Mouse (Mus musculus): ENCODE data around the gene Chchd6. TPM values are rescaled to one million over a fixed set of nuclear protein-coding genes. Genes with fewer than 3 reads are reported as not detected.

Chchd6 gene
- total and polyA plus RNA-seq, 3 experiments, result 49.5 to 74.7 TPM; not detected in 1

- H3K4me1 ChIP-seq (ENCODE audit: control insufficient read depth in 1 of 2, insufficient read depth in 2 of 2, low read length in 2 of 2), result peaks cover 0 to 2% of the 10 kb centered on the region in 2 experiments; a peak in 2 of 4 replicates
- no peaks in the 10 kb centered on the region for H3K9me3 ChIP-seq (replicated peaks; ENCODE audit: insufficient read depth, low read length)
- peak within 1 kb of the TSS; percentile 62 to 79 for H3K4me3 ChIP-seq (ENCODE audit: control insufficient read depth in 1 of 2, insufficient read depth in 1 of 2, low read depth in 2 of 2, low read length in 2 of 2)
- H3K79me2 ChIP-seq (ENCODE audit: control insufficient read depth, insufficient read depth, low read length, poor library complexity), result no peaks in the 10 kb centered on the region
- H3K27ac ChIP-seq (ENCODE audit: control insufficient read depth, low read depth, low read length), result peak within 1 kb of the TSS; percentile 55
- no peaks in the 10 kb centered on the region; a peak in 1 of 4 replicates for H3K27me3 ChIP-seq (ENCODE audit: control insufficient read depth in 1 of 2, insufficient read depth in 2 of 2, low read length in 2 of 2)
- TF ChIP-seq POLR2A (IDR thresholded peaks at IDR 0.05; ENCODE audit: control insufficient read depth in 1 of 2, insufficient read depth in 1 of 2, low read depth in 1 of 2, low read length in 2 of 2, poor library complexity in 1 of 2) (peak in 1 of 2 experiments; percentile 56; a peak in 1 of 4 replicates), MYB (IDR thresholded peaks at IDR 0.05; ENCODE audit: low read depth, low read length) (no peak), NELFE (IDR thresholded peaks at IDR 0.05; ENCODE audit: low read depth, low read length) (peak; percentile 43; the same call in 1 of the 2 replicates), CTCF (IDR thresholded peaks at IDR 0.05 in 2 of 3, conservative IDR thresholded peaks at IDR 0.05 in 1 of 3; ENCODE audit: control insufficient read depth in 1 of 3, insufficient read depth in 1 of 3, low read depth in 2 of 3, low read length in 3 of 3, poor library complexity in 1 of 3, severe bottlenecking in 1 of 3) (peak in 1 of 3 experiments; percentile 3; a peak in 1 of 6 replicates), GABPA (IDR thresholded peaks at IDR 0.05; ENCODE audit: low read depth, low read length) (no peak)
- peaks cover 0 to 2% of the 10 kb centered on the region in 2 experiments; a peak in 1 of 4 replicates for H3K36me3 ChIP-seq (ENCODE audit: control insufficient read depth in 1 of 2, insufficient read depth in 2 of 2, low read length in 2 of 2)
- peak; percentile 90 for DNase-seq (ENCODE audit: low read depth, low spot score)
- H3K9ac ChIP-seq (ENCODE audit: control insufficient read depth, low read depth, low read length, poor library complexity, severe bottlenecking), result peak within 1 kb of the TSS; percentile 73
Observed at GRCm38 (mm10) chr6:89643798-89644270, 48.4 kb upstream of the Chchd6 start, which contains the start of gene Txnrd3. Txnrd3 (plus strand) TSS chr6:89643988.

DNA sequence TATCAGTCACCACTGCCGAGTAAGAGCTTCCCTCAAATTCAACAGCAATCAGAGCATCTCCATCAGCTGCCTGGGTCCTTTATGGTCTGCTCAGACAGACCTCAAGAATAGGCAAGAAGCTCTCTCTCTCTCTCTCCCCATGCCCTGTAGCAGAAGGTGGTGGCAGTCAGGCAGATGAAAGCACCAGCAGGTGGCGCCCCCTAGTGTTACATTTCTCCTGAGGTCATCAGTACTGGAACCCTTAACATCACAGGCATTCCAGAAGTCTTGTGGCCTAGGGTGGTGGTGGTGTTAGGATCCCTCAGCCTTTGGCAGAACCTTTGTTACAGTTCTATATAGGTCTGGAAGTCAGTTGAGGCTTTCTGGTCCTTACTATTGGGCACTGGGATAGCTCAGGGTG is 43.6 kb upstream of the Chchd6 start:
- no peaks in the 10 kb centered on the region for H3K9me3 ChIP-seq (replicated peaks; ENCODE audit: insufficient read depth, low read length)
- H3K4me1 ChIP-seq (ENCODE audit: control insufficient read depth in 1 of 2, insufficient read depth in 2 of 2, low read length in 2 of 2), result no peaks in the 10 kb centered on the region; a peak in 1 of 4 replicates
- no peaks in the 10 kb centered on the region; a peak in 1 of 4 replicates for H3K27me3 ChIP-seq (ENCODE audit: control insufficient read depth in 1 of 2, insufficient read depth in 2 of 2, low read length in 2 of 2)
- H3K4me3 ChIP-seq (ENCODE audit: control insufficient read depth in 1 of 2, insufficient read depth in 1 of 2, low read depth in 2 of 2, low read length in 2 of 2), result no peak overlapping the region
- DNase-seq (ENCODE audit: low read depth, low spot score), result peak; percentile 72
- H3K9ac ChIP-seq (ENCODE audit: control insufficient read depth, low read depth, low read length, poor library complexity, severe bottlenecking), result no peak overlapping the region
- no peak overlapping the region for H3K27ac ChIP-seq (ENCODE audit: control insufficient read depth, low read depth, low read length)
- H3K36me3 ChIP-seq (ENCODE audit: control insufficient read depth in 1 of 2, insufficient read depth in 2 of 2, low read length in 2 of 2), result no peaks in the 10 kb centered on the region
- no peak for TF ChIP-seq POLR2AphosphoS2 (IDR thresholded peaks at IDR 0.05; ENCODE audit: low read length)
- peak; percentile 80 to 84 (median 82) for TF ChIP-seq CTCF (IDR thresholded peaks at IDR 0.05 in 2 of 3, conservative IDR thresholded peaks at IDR 0.05 in 1 of 3; ENCODE audit: control insufficient read depth in 1 of 3, insufficient read depth in 1 of 3, low read depth in 2 of 3, low read length in 3 of 3, poor library complexity in 1 of 3, severe bottlenecking in 1 of 3)
- TF ChIP-seq RAD21 (IDR thresholded peaks at IDR 0.05; ENCODE audit: low read depth, low read length), result peak; percentile 69
- peak; percentile 55 for TF ChIP-seq SMC3 (IDR thresholded peaks at IDR 0.05; ENCODE audit: low read depth, low read length)
- TF ChIP-seq GATA1 (IDR thresholded peaks at IDR 0.05; ENCODE audit: low read depth, low read length), result no peak
- TF ChIP-seq ZC3H11A (IDR thresholded peaks at IDR 0.05; ENCODE audit: low read depth, low read length), result peak; percentile 44; the same call in 1 of the 2 replicates
- H3K79me2 ChIP-seq (ENCODE audit: control insufficient read depth, insufficient read depth, low read length, poor library complexity), result no peaks in the 10 kb centered on the region

DNA sequence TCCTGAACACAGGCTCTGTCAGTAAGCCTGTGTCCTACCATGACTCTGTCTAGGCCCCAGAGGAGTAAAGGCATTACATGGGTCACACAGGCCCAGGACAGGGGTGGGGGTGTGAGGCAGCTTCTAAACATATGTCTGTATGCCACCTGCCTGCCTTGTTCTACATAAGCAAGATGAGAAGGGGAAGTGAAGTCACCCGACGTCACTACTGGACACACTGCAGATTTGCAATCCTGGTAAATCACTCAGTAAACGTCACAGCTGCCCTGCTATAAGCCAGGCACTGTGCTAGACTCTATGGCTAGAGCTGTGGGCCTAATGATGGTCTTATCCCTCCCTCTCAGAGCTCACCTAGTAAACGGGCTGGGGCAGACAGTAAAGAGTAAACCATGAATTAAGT is 42.5 kb upstream of the Chchd6 start:
- no peak for DNase-seq (ENCODE audit: low read depth, low spot score)
- Histone ChIP-seq H3K4me3 (ENCODE audit: control insufficient read depth in 1 of 2, insufficient read depth in 1 of 2, low read depth in 2 of 2, low read length in 2 of 2) (no peak overlapping the region), H3K27ac (ENCODE audit: control insufficient read depth, low read depth, low read length) (no peak overlapping the region), H3K4me1 (ENCODE audit: control insufficient read depth in 1 of 2, insufficient read depth in 2 of 2, low read length in 2 of 2) (no peaks in the 10 kb centered on the region), H3K36me3 (ENCODE audit: control insufficient read depth in 1 of 2, insufficient read depth in 2 of 2, low read length in 2 of 2) (no peaks in the 10 kb centered on the region), H3K79me2 (ENCODE audit: control insufficient read depth, insufficient read depth, low read length, poor library complexity) (no peaks in the 10 kb centered on the region), H3K9me3 (replicated peaks; ENCODE audit: insufficient read depth, low read length) (no peaks in the 10 kb centered on the region), H3K27me3 (ENCODE audit: control insufficient read depth in 1 of 2, insufficient read depth in 2 of 2, low read length in 2 of 2) (no peaks in the 10 kb centered on the region; a peak in 2 of 4 replicates), H3K9ac (ENCODE audit: control insufficient read depth, low read depth, low read length, poor library complexity, severe bottlenecking) (no peak overlapping the region)
- TF ChIP-seq NELFE (IDR thresholded peaks at IDR 0.05; ENCODE audit: low read depth, low read length), result no peak
- no peak for TF ChIP-seq KAT2A (conservative IDR thresholded peaks at IDR 0.05; ENCODE audit: low read depth, low read length)
- TF ChIP-seq NRF1 (IDR thresholded peaks at IDR 0.05; ENCODE audit: insufficient read depth, low read depth, low read length, poor library complexity, severe bottlenecking), result no peak
- TF ChIP-seq POLR2AphosphoS5 (IDR thresholded peaks at IDR 0.05; ENCODE audit: borderline replicate concordance, low read depth, low read length), result no peak
- no peak for TF ChIP-seq E2F4 (IDR thresholded peaks at IDR 0.05; ENCODE audit: borderline replicate concordance, low read depth, low read length)
- no peak for TF ChIP-seq TCF12 (IDR thresholded peaks at IDR 0.05; ENCODE audit: low read depth, low read length)
- no peak for TF ChIP-seq POLR2AphosphoS2 (IDR thresholded peaks at IDR 0.05; ENCODE audit: low read length)
- no peak for TF ChIP-seq ZKSCAN1 (IDR thresholded peaks at IDR 0.05; ENCODE audit: low read depth, low read length)
- no peak for TF ChIP-seq HCFC1 (IDR thresholded peaks at IDR 0.05; ENCODE audit: low read depth, low read length)
- TF ChIP-seq MAZ (IDR thresholded peaks at IDR 0.05; ENCODE audit: low read depth, low read length), result no peak
- TF ChIP-seq MYB (IDR thresholded peaks at IDR 0.05; ENCODE audit: low read depth, low read length), result no peak
- no peak for TF ChIP-seq SMC3 (IDR thresholded peaks at IDR 0.05; ENCODE audit: low read depth, low read length)
- TF ChIP-seq TBP (IDR thresholded peaks at IDR 0.05; ENCODE audit: low read depth, low read length), result no peak
- no peak for TF ChIP-seq USF1 (IDR thresholded peaks at IDR 0.05; ENCODE audit: low read depth, low read length)

Measured in MEL (cell line).